Mouse (Mus musculus) heart, postnatal 25 days (tissue): ENCODE data around the gene Golga2. TPM values are rescaled to one million over a fixed set of nuclear protein-coding genes. Genes with fewer than 3 reads are reported as not detected.

ENCODE experiments used
- microRNA-seq: library from miRNA; unstranded; fragments of <30 nt; microRNA quantifications from one replicate; pipeline ENCODE4 v1.2.0, GENCODE M21; 2022
- total RNA-seq, 2 experiments: library from RNA; stranded (reverse); gene quantifications; 2 replicates each; pipeline ENCODE4 v1.2.3; 2021

Gene Golga2
- total RNA-seq, 2 experiments from 2014 or later = 70.6 to 71.2 TPM

Small RNA genes lying within 50 kb of the gene (microRNA-seq; reads per million reads assigned to microRNA genes)
- not detected for gene Gm23363
- gene Mir199b = 13.6 reads per million, percentile 29 among the genes with 10 or more reads in this experiment

Other genes with a start within 250 kb of the Golga2 start
- gene Fam78a, start 202.5 kb upstream of the Golga2 start, total RNA-seq = 10 to 100 TPM; 20.0 TPM
- 10 to 100 TPM; 31.8 to 33.7 TPM for gene Plpp7, start 191.9 kb upstream of the Golga2 start, total RNA-seq
- gene Prrc2b, start 136.3 kb upstream of the Golga2 start, total RNA-seq = 10 to 100 TPM; 79.0 to 89.8 TPM
- 10 to 100 TPM; 13.5 to 14.9 TPM for gene Pomt1, start 50.8 kb upstream of the Golga2 start, total RNA-seq
- gene Uck1, start 27.2 kb upstream of the Golga2 start, total RNA-seq = 10 to 100 TPM; 19.6 to 21.7 TPM
- 100 to 1,000 TPM; 177 to 188 TPM for gene Swi5, start 691 bp downstream of the Golga2 start, total RNA-seq
- gene Ciz1, start 64.9 kb downstream of the Golga2 start, total RNA-seq = 10 to 100 TPM; 25.6 to 32.2 TPM
- gene Dnm1, start 66.0 kb downstream of the Golga2 start, total RNA-seq = 1 to 10 TPM; 5.0 to 5.2 TPM
- gene 1110008P14Rik, start 94.6 kb downstream of the Golga2 start, total RNA-seq = 10 to 100 TPM; 47.7 to 49.6 TPM
- gene Lcn2, start 100.9 kb downstream of the Golga2 start, total RNA-seq = 1 to 10 TPM; 3.1 to 3.6 TPM
- gene Ptges2, start 108.5 kb downstream of the Golga2 start, total RNA-seq = 10 to 100 TPM; 78.1 to 81.2 TPM
- 1 to 10 TPM; 3.4 to 4.2 TPM for gene Naif1, start 163.1 kb downstream of the Golga2 start, total RNA-seq
- gene Slc25a25, start 164.1 kb downstream of the Golga2 start, total RNA-seq = 1 to 10 TPM; 5.6 to 7.5 TPM
- 1 to 10 TPM; 7.8 to 9.2 TPM for gene Fam102a, start 247.9 kb downstream of the Golga2 start, total RNA-seq